Mouse (Mus musculus) embryonic fibroblast, embryonic 13.5 days (primary cell): ENCODE measurements around the gene Gm28047. TPM values are rescaled to one million over a fixed set of nuclear protein-coding genes. Genes with fewer than 3 reads are reported as not detected.

Experiments
- H3K27ac ChIP-seq: 2 replicates; pipeline ENCODE4 v1.5.1; 2012; ENCODE audit warnings: low read length, control low read depth, inconsistent platforms; ENCODE audit not compliant: insufficient read depth
- H3K4me1 ChIP-seq: 2 replicates; pipeline ENCODE4 v1.6.1; 2011; ENCODE audit warnings: low read length; ENCODE audit not compliant: control insufficient read depth, insufficient read depth
- H3K4me3 ChIP-seq: 2 replicates; pipeline ENCODE4 v1.5.1; 2011; ENCODE audit warnings: mild to moderate bottlenecking, control low read depth, low read length; ENCODE audit not compliant: insufficient read depth
- CTCF ChIP-seq: IDR thresholded peaks from 2 replicates; pipeline ENCODE4 v1.5.1; 2011; ENCODE audit warnings: mild to moderate bottlenecking, control low read depth, low read length, moderate library complexity, borderline replicate concordance; ENCODE audit not compliant: insufficient read depth
- POLR2A ChIP-seq: IDR thresholded peaks from 2 replicates; pipeline ENCODE4 v1.6.1; 2011; ENCODE audit warnings: low read depth, mild to moderate bottlenecking, control low read depth, low read length, moderate library complexity
- polyA plus RNA-seq: library from polyadenylated mRNA; stranded (reverse); fragments of >200 nt; gene quantifications from 2 replicates; pipeline ENCODE4 v1.2.4, GENCODE M21; 2011; ENCODE audit warnings: low read depth; ENCODE audit not compliant: missing spikeins, insufficient read length

The Gm28047 gene
- polyA plus RNA-seq, 1 experiment: 2.0 TPM

DNA sequence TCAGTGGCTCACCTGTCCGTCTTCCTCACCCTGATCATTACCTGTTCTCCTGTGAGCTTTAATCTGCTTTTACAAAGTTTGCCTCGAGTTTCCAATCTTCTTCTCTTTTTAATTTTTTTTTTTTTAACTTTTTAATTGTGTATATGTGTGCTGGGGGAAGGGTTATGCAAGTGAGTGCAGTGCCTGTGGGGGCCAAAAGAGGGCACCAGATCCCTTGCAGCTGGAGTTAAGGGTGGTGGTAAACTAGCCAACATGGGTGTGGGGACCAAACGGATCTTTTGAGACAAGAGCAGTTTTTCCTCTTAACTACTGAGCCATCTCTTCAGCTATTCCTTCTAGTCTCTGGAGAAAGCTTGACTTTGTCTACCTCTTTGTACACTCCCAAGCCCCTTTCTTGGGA lies 96.9 kb downstream of the Gm28047 start:
- H3K4me1 ChIP-seq: no peaks in the 10 kb centered on the region
- no peak overlapping the region for H3K27ac ChIP-seq
- H3K4me3 ChIP-seq: no peak overlapping the region
- peak; percentile 31; the same call in 1 of the 2 replicates for TF ChIP-seq CTCF
- TF ChIP-seq POLR2A: no peak

DNA sequence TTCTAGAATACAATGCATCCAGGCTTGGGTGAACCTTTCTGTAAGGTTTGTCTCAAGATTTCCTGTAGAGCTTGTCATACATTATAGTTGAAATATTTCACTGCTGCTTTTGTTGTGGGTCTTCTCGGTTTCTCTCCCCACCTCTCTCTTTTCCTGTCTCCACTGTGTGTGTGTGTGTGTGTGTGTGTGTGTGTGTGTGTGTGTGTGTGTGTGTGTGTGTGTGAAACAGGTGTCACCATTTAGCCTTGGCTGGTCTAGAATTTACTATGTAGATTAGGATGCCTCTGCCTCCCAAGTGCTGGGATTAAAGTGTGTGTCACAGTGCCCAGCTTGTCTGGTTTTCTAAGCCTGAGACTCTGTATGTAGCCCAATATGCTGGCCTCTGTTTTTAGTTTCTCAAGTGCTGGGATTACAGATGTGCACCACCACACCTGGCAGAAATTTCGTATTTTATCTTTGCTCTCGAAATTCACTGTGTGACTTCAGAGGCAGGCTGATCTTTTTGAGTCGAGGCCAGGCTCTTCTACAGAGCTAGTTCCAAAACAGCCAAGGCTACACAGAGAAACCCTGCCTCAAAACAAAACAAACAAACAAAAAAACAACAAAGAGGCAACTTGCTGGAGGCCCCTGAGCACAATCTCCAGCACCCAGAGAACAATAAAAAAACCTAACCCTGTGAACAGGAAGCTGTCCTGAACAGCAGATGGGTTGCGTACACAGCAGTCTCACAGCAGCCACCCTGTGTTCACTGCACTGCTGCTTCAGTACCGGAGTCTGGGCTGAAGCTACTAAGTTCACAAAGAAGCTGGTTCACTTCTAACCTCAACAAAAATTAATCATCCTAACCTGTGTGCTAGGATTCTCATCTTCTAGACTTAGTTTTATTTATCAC lies 98.5 kb downstream of the Gm28047 start:
- no peak for TF ChIP-seq CTCF
- no peak for TF ChIP-seq POLR2A
- Histone ChIP-seq H3K27ac (no peak overlapping the region), H3K4me1 (no peaks in the 10 kb centered on the region), H3K4me3 (no peak overlapping the region)

DNA sequence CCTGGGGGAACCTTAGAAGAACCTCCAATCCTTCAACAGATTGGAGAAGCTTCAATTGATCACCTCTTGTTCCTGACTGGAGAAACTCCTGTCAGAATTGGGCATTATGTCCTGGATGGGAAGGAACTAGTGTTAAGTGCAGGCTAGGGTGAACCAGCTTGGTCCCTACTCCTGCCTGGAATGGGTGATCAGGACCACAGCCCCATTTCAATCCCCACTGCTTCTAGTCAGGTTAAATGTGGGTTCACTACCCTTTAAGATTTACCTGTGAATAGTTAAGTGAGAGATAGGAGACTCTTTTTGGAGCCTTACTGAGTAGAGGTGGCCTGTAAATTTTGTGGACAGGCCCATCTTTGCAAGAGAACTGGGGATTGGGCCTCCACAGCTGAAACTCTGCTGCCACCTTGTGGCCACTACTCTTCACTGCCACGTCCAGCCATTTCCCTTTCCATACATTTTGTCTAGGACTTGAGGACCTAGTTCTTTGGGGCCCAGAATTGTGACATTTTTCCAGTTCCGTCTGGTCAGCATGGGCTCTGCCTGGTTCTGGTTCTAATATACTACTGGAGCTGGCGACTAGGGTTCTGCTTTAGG lies 99.9 kb downstream of the Gm28047 start, which contains the start of gene Npff:
Gene Npff (minus strand): TSS at position 51 of the 594 bp plus-strand sequence.
- H3K4me1 ChIP-seq: peaks cover 6% of the 10 kb centered on the region; the same call in 1 of the 2 replicates
- H3K4me3 ChIP-seq: no peak within 1 kb of the TSS
- TF ChIP-seq POLR2A: no peak
- peak; percentile 73; the same call in 1 of the 2 replicates for TF ChIP-seq CTCF
- no peak within 1 kb of the TSS for H3K27ac ChIP-seq

GRCm38 (mm10) chr15:102521480-102521879 lies 103.4 kb downstream of the Gm28047 start:
- Histone ChIP-seq H3K4me3 (no peak overlapping the region), H3K4me1 (peaks cover 6% of the 10 kb centered on the region; the same call in 1 of the 2 replicates), H3K27ac (no peak overlapping the region)
- no peak for TF ChIP-seq POLR2A
- no peak for TF ChIP-seq CTCF

- Histone ChIP-seq H3K4me1 (peaks cover 6% of the 10 kb centered on the region; the same call in 1 of the 2 replicates), H3K4me3 (no peak overlapping the region), H3K27ac (peak overlapping the region; percentile 16; the same call in 1 of the 2 replicates)
- TF ChIP-seq POLR2A (no peak), CTCF (no peak)
Observed at GRCm38 (mm10) chr15:102520416-102520815, 104.5 kb downstream of the Gm28047 start.

DNA sequence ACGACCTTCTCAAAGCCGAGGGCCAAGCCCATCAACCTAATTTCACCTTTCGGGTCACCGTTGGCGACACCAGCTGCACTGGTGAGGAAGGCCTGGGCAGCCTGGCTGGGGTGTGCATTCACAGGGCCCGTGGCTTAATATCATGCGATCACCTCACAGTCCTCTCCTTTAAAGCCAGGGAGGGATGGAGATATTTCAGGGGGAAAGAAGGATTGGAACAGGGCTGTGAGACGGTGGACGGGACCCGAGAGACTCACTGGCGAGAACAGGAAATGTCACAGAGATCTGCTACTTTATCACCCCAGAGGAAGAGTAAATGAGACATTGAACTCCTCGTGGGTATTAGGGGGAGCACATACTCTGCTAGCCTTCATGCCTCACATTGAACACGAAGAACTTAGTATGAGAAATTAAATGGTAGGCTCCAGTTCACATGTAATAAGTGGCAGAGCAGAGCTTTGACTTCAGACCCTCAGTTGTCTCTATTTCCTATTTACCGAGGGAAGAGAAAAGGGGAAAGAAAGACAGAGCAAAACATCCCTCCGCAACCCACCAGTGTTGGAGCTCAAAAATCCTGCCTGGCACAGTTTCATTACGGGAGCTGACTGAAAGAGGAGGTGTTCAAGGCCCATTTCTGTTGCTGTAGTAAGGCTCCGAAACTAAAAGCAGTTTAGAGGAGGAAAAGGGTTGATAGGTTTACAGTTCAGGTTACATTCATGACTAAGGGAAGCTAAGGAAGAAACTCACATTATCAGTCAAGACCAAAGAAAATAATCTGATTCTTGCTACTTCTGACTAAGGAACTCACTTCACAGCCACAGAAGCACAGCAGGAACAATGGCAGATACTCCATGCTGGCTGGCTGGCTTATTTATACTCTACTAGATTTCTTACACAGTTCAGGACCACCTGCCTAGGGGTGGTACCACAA lies 105.4 kb downstream of the Gm28047 start:
- Histone ChIP-seq H3K4me1 (peaks cover 6% of the 10 kb centered on the region; the same call in 1 of the 2 replicates), H3K27ac (peak overlapping the region; percentile 44), H3K4me3 (peak overlapping the region; percentile 47)
- TF ChIP-seq CTCF (no peak), POLR2A (0 out of 2 replicates have a peak, but pooled peaks have one; percentile 13)

DNA sequence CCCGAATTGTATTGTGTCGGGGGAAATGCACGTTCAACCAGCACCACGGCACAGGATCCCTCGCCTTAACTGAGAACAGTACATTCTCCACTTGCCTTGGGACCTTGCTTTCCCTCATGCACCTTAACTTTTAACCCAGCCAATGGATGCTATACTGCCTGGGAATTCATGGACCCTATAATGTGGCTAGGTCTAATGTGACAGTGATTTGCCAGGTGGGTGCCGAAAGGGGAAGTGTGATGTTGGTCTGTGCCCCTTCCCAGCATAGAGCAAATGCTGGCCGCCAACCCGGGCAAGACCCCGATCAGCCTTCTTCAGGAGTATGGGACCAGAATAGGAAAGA lies 106.0 kb downstream of the Gm28047 start:
- TF ChIP-seq POLR2A (peak; percentile 68; the same call in 1 of the 2 replicates), CTCF (no peak)
- Histone ChIP-seq H3K4me3 (peak overlapping the region; percentile 47), H3K4me1 (peaks cover 6% of the 10 kb centered on the region; the same call in 1 of the 2 replicates), H3K27ac (peak overlapping the region; percentile 98)

DNA sequence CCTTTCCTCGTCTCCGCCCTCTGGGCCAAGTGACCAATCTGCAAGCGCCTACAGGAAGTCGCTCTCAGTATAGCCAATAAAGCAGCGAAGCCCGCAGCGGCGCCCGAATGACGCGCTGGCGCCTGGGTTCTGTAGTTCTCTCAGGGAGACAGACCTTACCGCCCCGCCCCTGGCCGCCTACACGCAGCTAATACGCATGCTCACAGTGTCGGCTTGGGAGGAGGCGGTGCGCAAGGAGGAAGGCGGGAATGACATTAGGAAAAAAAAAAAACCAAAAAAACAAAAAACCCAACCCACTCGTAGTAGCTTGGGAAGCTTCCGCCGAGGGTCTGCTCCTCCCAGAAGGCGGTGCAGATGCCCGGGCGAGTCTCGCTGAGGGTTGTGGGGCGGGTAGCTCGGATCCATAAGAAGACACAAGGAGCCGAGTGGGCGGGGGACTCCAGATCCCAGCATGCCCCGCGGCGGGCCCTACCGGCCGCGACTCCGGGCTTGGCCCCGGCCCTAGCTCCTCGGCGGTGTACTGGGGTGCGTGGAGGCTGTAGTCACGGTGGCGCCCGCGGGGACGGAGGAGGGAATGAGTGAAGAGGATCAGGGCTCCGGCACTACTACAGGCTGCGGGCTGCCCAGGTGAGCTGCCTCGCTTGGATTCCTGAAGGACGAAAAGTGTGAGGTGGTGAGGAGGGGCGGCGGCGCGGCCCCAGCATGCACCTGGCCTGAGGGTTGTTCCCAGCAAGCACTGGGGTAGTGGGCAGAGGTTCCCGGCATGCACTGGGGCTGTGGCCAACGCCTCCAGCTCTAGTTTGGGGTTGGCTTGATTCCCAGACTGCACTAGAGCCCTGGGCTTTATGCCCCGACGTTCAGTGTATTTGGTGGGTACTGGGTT lies 106.7 kb downstream of the Gm28047 start, which contains the start of gene Tarbp2:
Gene Tarbp2 (plus strand): TSS at position 217 of the 883 bp plus-strand sequence.
- peak within 1 kb of the TSS; percentile 86 for H3K4me3 ChIP-seq
- no peak for TF ChIP-seq CTCF
- H3K27ac ChIP-seq: peak within 1 kb of the TSS; percentile 98
- H3K4me1 ChIP-seq: peaks cover 6% of the 10 kb centered on the region; the same call in 1 of the 2 replicates

GRCm38 (mm10) chr15:102517631-102517975 lies 107.3 kb downstream of the Gm28047 start:
- peak; percentile 98 for TF ChIP-seq POLR2A
- TF ChIP-seq CTCF: no peak
- peak overlapping the region; percentile 45 for H3K27ac ChIP-seq
- H3K4me1 ChIP-seq: peaks cover 6% of the 10 kb centered on the region; the same call in 1 of the 2 replicates
- H3K4me3 ChIP-seq: peak overlapping the region; percentile 86
